Mouse (Mus musculus): ENCODE results near the gene Otulin.

The Otulin gene

GRCm38 (mm10) chr15:27630601-27631383, at the start of gene Otulin:
TSS of gene Otulin (minus strand) at chr15:27630693.
- peak; percentile 97 for DNase-seq

- no peak for DNase-seq
These were observed 48.0 kb upstream of the Otulin start for GRCm38 (mm10) chr15:27678511-27678910.

GRCm38 (mm10) chr15:27677801-27678200, 47.3 kb upstream of the Otulin start:
- no peak for DNase-seq

- no peak for DNase-seq
These were observed 45.7 kb upstream of the Otulin start for GRCm38 (mm10) chr15:27676211-27676610.

- DNase-seq: no peak
These were observed 44.6 kb upstream of the Otulin start for GRCm38 (mm10) chr15:27675122-27675521.

GRCm38 (mm10) chr15:27674041-27674440, 43.5 kb upstream of the Otulin start:
- no peak for DNase-seq

GRCm38 (mm10) chr15:27673151-27673550, 42.7 kb upstream of the Otulin start:
- no peak for DNase-seq

- no peak for DNase-seq
These were observed 41.8 kb upstream of the Otulin start for GRCm38 (mm10) chr15:27672259-27672658.

GRCm38 (mm10) chr15:27671612-27672245, 41.2 kb upstream of the Otulin start:
- DNase-seq: no peak

- DNase-seq: no peak
These were observed 40.2 kb upstream of the Otulin start for GRCm38 (mm10) chr15:27670708-27671107.

- no peak for DNase-seq
These were observed 39.5 kb upstream of the Otulin start for GRCm38 (mm10) chr15:27669931-27670411.

- DNase-seq: no peak
These were observed 38.8 kb upstream of the Otulin start for GRCm38 (mm10) chr15:27669276-27669675.

- no peak for DNase-seq
These were observed 38.1 kb upstream of the Otulin start for GRCm38 (mm10) chr15:27668557-27668956.

GRCm38 (mm10) chr15:27668001-27668461, 37.5 kb upstream of the Otulin start:
- no peak for DNase-seq

GRCm38 (mm10) chr15:27666911-27667539, 36.5 kb upstream of the Otulin start:
- no peak for DNase-seq

GRCm38 (mm10) chr15:27665392-27665911, 35.0 kb upstream of the Otulin start:
- DNase-seq: peak; percentile 31

GRCm38 (mm10) chr15:27664126-27664525, 33.6 kb upstream of the Otulin start:
- no peak for DNase-seq

- DNase-seq: no peak
These were observed 32.2 kb upstream of the Otulin start for GRCm38 (mm10) chr15:27662699-27663098.

GRCm38 (mm10) chr15:27661696-27662095, 31.2 kb upstream of the Otulin start:
- no peak for DNase-seq

- peak; percentile 69 for DNase-seq
These were observed 29.2 kb upstream of the Otulin start for GRCm38 (mm10) chr15:27659592-27660244.

GRCm38 (mm10) chr15:27659143-27659542, 28.6 kb upstream of the Otulin start:
- no peak for DNase-seq

- no peak for DNase-seq
These were observed 27.9 kb upstream of the Otulin start for GRCm38 (mm10) chr15:27658356-27658755.

- DNase-seq: no peak
These were observed 27.4 kb upstream of the Otulin start for GRCm38 (mm10) chr15:27657866-27658265.

Measured in kidney, adult 11 months (tissue).